Mouse (Mus musculus): Measurements from ENCODE around the gene Mgme1.

DNA sequence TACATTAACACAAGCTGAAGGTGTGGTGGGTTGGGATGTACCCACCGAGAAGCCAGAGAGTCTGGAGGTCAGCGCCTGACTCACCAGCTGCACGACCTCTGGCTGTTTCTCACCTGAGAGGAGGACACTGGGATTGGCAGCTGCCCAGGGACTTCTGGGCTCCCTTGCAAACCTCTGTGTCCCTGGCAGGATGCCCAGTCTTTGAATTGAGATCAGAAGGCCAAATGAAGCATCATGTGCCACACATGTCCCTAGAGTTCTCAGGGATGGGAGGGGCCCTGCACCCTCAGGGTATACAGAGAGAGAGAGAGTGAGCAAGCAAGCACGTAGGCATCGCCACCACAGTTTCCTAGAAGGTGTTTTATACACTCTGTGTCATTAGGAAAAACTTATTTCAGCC lies 9.3 kb downstream of the Mgme1 start:
- TF ChIP-seq CTCF (conservative IDR thresholded peaks at IDR 0.05; ENCODE audit: insufficient read depth, insufficient read length, low read depth, low read length) = no peak
- TF ChIP-seq POLR2A (IDR thresholded peaks at IDR 0.05; ENCODE audit: low read depth, low read length) = no peak

All from kidney, adult 2 months (tissue).